Mouse (Mus musculus): Measurements from ENCODE around the gene Tango6.

- TF ChIP-seq POLR2A (IDR thresholded peaks at IDR 0.05; ENCODE audit: insufficient read depth, low read depth, low read length) (no peak), CTCF (IDR thresholded peaks at IDR 0.05; ENCODE audit: insufficient read depth, low read depth, low read length) (no peak)
Measured at GRCm38 (mm10) chr8:106674318-106674717, 8.6 kb upstream of the Tango6 start.

Data from olfactory bulb, adult 2 months (tissue).